9 mouse cellular contexts compared by ENCODE assay signal in the genomic region with DNA sequence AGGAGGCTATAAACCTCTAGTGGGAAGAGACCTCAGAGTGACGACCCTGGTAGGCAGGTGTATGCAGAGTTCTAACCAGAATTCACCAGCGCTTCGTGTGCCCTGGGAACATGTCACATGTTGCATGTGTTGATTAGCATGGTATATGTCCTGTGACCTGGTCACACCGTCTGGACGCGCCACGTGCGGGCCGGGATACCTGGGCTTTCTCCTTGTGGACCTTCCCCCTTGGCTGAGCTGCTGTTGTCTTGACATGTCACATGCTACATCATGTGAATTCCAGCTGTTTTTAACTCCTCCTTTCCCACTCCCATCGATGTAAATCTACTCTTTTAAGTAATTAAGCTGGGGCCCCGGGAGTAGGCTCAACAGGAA. TPM values are rescaled to one million over a fixed set of nuclear protein-coding genes. Genes with fewer than 3 reads are reported as not detected.
DNase-seq lines count a peak whose midpoint lies in the region; ATAC-seq and TF ChIP-seq lines count a peak whose summit lies in the region.
"Had no signal": no experiment of that assay in that cellular context is flagged by ENCODE, and none has a peak within 500 bp of the region (broad histone marks: within the 10 kb centered on the region; RNA-seq: fewer than 3 reads in every experiment).

No protein-coding gene starts in this region.

- peak overlapping the region; percentile 47 for H3K4me3 ChIP-seq in heart, embryonic 11.5 days (ENCODE audit: low read depth, low read length)
- H3K4me3 ChIP-seq in heart, adult 2 months: no peak overlapping the region
- H3K4me3 ChIP-seq in brown adipose tissue, adult 24 weeks (ENCODE audit: insufficient read depth, low read depth, low read length): peak overlapping the region; percentile 28; the same call in 1 of the 2 replicates
- H3K4me3 ChIP-seq in intestine, postnatal 0 days (ENCODE audit: low read depth, low read length): peak overlapping the region; percentile 33; the same call in 1 of the 2 replicates
- peak overlapping the region; percentile 48 for H3K4me3 ChIP-seq in midbrain, embryonic 13.5 days (replicated peaks)

- peaks cover 30% of the 10 kb centered on the region for H3K4me1 ChIP-seq in heart, embryonic 11.5 days (ENCODE audit: control insufficient read depth, insufficient read depth, low read length)
- no peaks in the 10 kb centered on the region for H3K4me1 ChIP-seq in heart, adult 2 months (ENCODE audit: control insufficient read depth, insufficient read depth, low read length)
- no peaks in the 10 kb centered on the region; the same call in 1 of the 2 replicates for H3K4me1 ChIP-seq in brown adipose tissue, adult 24 weeks (ENCODE audit: control insufficient read depth, insufficient read depth, insufficient read length, low read length)
- H3K4me1 ChIP-seq in intestine, postnatal 0 days (replicated peaks; ENCODE audit: control insufficient read depth, insufficient read depth, low read length): peaks cover 19% of the 10 kb centered on the region
- peaks cover 13% of the 10 kb centered on the region for H3K4me1 ChIP-seq in midbrain, embryonic 13.5 days (replicated peaks)

- H3K9me3 ChIP-seq in heart, embryonic 11.5 days (replicated peaks; ENCODE audit: control insufficient read depth, low read length): no peaks in the 10 kb centered on the region
- H3K9me3 ChIP-seq in intestine, postnatal 0 days (ENCODE audit: control insufficient read depth): no peaks in the 10 kb centered on the region
- H3K9me3 ChIP-seq in midbrain, embryonic 13.5 days: no peaks in the 10 kb centered on the region

- intact Hi-C loops in heart, adult 2 months (cut with DNase I): no loop called here

- H3K36me3 ChIP-seq in heart, embryonic 11.5 days (ENCODE audit: control insufficient read depth, insufficient read depth, low read length): no peaks in the 10 kb centered on the region
- no peaks in the 10 kb centered on the region for H3K36me3 ChIP-seq in heart, adult 2 months (ENCODE audit: control insufficient read depth, insufficient read depth, low read length)
- H3K36me3 ChIP-seq in intestine, postnatal 0 days (ENCODE audit: control insufficient read depth, insufficient read depth): no peaks in the 10 kb centered on the region
- no peaks in the 10 kb centered on the region for H3K36me3 ChIP-seq in midbrain, embryonic 13.5 days

- TF ChIP-seq POLR2A in heart, adult 2 months (IDR thresholded peaks at IDR 0.05; ENCODE audit: insufficient read depth, low read depth, low read length): no peak

- no peaks in the 10 kb centered on the region for H3K79me2 ChIP-seq in heart, adult 2 months (replicated peaks; ENCODE audit: control insufficient read depth, insufficient read depth, low read length)

- H3K27ac ChIP-seq in heart, embryonic 11.5 days (ENCODE audit: low read depth, low read length): no peak overlapping the region
- H3K27ac ChIP-seq in heart, adult 2 months: no peak overlapping the region
- no peak overlapping the region for H3K27ac ChIP-seq in brown adipose tissue, adult 24 weeks (replicated peaks; ENCODE audit: low read depth, low read length)
- no peak overlapping the region for H3K27ac ChIP-seq in intestine, postnatal 0 days (ENCODE audit: low read depth, low read length)
- no peak overlapping the region for H3K27ac ChIP-seq in midbrain, embryonic 13.5 days

- H3K27me3 ChIP-seq in heart, embryonic 11.5 days (ENCODE audit: control insufficient read depth, insufficient read depth, low read length): peaks cover 32% of the 10 kb centered on the region
- H3K27me3 ChIP-seq in heart, adult 2 months (ENCODE audit: control insufficient read depth, insufficient read depth, low read length): peaks cover 2% of the 10 kb centered on the region
- H3K27me3 ChIP-seq in intestine, postnatal 0 days (replicated peaks; ENCODE audit: control insufficient read depth, insufficient read depth, low read length): peaks cover 12% of the 10 kb centered on the region; the same call in 1 of the 2 replicates
- H3K27me3 ChIP-seq in midbrain, embryonic 13.5 days: peaks cover 34% of the 10 kb centered on the region

- 16% methylated on average over 11 of the region's 11 CpGs for WGBS in heart, embryonic 11.5 days (ENCODE audit: insufficient replicate concordance)
- WGBS in heart, adult 2 months: 25% methylated on average over 11 of the region's 11 CpGs
- 7% methylated on average over 11 of the region's 11 CpGs for WGBS in intestine, postnatal 0 days
- WGBS in midbrain, embryonic 13.5 days: 28% methylated on average over 11 of the region's 11 CpGs

- TF ChIP-seq CTCF in heart, adult 2 months (IDR thresholded peaks at IDR 0.05): no peak
- no peak for TF ChIP-seq CTCF in intestine, postnatal 0 days (IDR thresholded peaks at IDR 0.05; ENCODE audit: low read depth)

- H3K9ac ChIP-seq in heart, embryonic 11.5 days (ENCODE audit: low read depth, low read length): peak overlapping the region; percentile 59; the same call in 1 of the 2 replicates
- no peak overlapping the region for H3K9ac ChIP-seq in heart, adult 2 months (ENCODE audit: low read depth, low read length)
- H3K9ac ChIP-seq in intestine, postnatal 0 days (ENCODE audit: low read depth, low read length): no peak overlapping the region
- peak overlapping the region; percentile 65 for H3K9ac ChIP-seq in midbrain, embryonic 13.5 days (replicated peaks)

- TF ChIP-seq EP300 in heart, adult 2 months (IDR thresholded peaks at IDR 0.05; ENCODE audit: insufficient read depth, low read depth, low read length): no peak

- no peak for DNase-seq in heart, adult 2 months
- no peak for DNase-seq in cerebellum, adult 9-10 months
- DNase-seq in frontal cortex, postnatal 25 days (ENCODE audit: low spot score in 2 of 2): no peak

- peak overlapping the region; percentile 94 for H3K4me2 ChIP-seq in heart, embryonic 11.5 days
- H3K4me2 ChIP-seq in intestine, postnatal 0 days (replicated peaks; ENCODE audit: low read depth): peak overlapping the region; percentile 74
- H3K4me2 ChIP-seq in midbrain, embryonic 13.5 days (replicated peaks): peak overlapping the region; percentile 90

- no peak for ATAC-seq in heart, embryonic 11.5 days (replicated peaks; ENCODE audit: insufficient number of reproducible peaks, low FRiP score, low TSS enrichment)
- no peak for ATAC-seq in intestine, postnatal 0 days
- ATAC-seq in midbrain, embryonic 13.5 days: peak; percentile 57
- ATAC-seq in erythroid progenitor cell, adult 5-6 weeks (replicated peaks; ENCODE audit: low FRiP score, poor library complexity, severe bottlenecking): no peak

RNA-seq across cellular contexts. Expression of a gene that starts 0.6 kb away (rescaled TPM):
- 3.7 and 7.3 TPM in 2 replicates for polyA plus RNA-seq in heart, embryonic 11.5 days (2014; fragmentation: Nextera tagmentation; extraction: Ambion mirVana)
- total RNA-seq in heart, adult 2 months (2021): not detected
- polyA plus RNA-seq in heart, adult 2 months (2012; rRNA removed): 0.20 and 4.2 TPM in 2 replicates
- not detected in 2 replicates for polyA plus RNA-seq in brown adipose tissue, adult 24 weeks (2012; ENCODE audit: insufficient read depth, insufficient read length, missing spikeins)
- polyA plus RNA-seq in intestine, postnatal 0 days (2015; fragmentation: Nextera tagmentation; extraction: Ambion mirVana): 4.1 and 7.4 TPM in 2 replicates
- 0.08 and 0.18 TPM in 2 replicates for polyA plus RNA-seq in midbrain, embryonic 13.5 days (2015; fragmentation: Nextera tagmentation; extraction: Ambion mirVana)
- total RNA-seq in erythroid progenitor cell, adult 5-6 weeks (2015; ENCODE audit: low replicate concordance): not detected in 2 replicates
- total RNA-seq in erythroid progenitor cell, adult 5-6 weeks (2017; ENCODE audit: low replicate concordance): 0.26 TPM in 1 of 2 replicates, not detected in the other
- polyA plus RNA-seq: cortical plate, adult 2 months had no signal

RNA-seq across cellular contexts. Expression of a gene that starts 25.7 kb away (rescaled TPM):
- 13.5 and 17.1 TPM in 2 replicates for polyA plus RNA-seq in heart, embryonic 11.5 days (2014; fragmentation: Nextera tagmentation; extraction: Ambion mirVana)
- total RNA-seq in heart, adult 2 months (2021): 10 to 100 TPM; 14.9 to 16.4 TPM
- polyA plus RNA-seq in heart, adult 2 months (2012; rRNA removed): 17.6 and 21.2 TPM in 2 replicates
- 13.0 and 15.3 TPM in 2 replicates for polyA plus RNA-seq in brown adipose tissue, adult 24 weeks (2012; ENCODE audit: insufficient read depth, insufficient read length, missing spikeins)
- polyA plus RNA-seq in intestine, postnatal 0 days (2015; fragmentation: Nextera tagmentation; extraction: Ambion mirVana): 7.7 and 8.4 TPM in 2 replicates
- polyA plus RNA-seq in midbrain, embryonic 13.5 days (2015; fragmentation: Nextera tagmentation; extraction: Ambion mirVana): 28.1 and 28.7 TPM in 2 replicates
- 3.4 and 4.7 TPM in 2 replicates for total RNA-seq in erythroid progenitor cell, adult 5-6 weeks (2015; ENCODE audit: low replicate concordance)
- total RNA-seq in erythroid progenitor cell, adult 5-6 weeks (2017; ENCODE audit: low replicate concordance): 1.8 and 3.5 TPM in 2 replicates

RNA-seq across cellular contexts. Expression of a gene that starts 37.0 kb away (rescaled TPM):
- 75.0 and 75.7 TPM in 2 replicates for polyA plus RNA-seq in heart, embryonic 11.5 days (2014; fragmentation: Nextera tagmentation; extraction: Ambion mirVana)
- 100 to 1,000 TPM; 121 to 133 TPM for total RNA-seq in heart, adult 2 months (2021)
- 52.7 and 72.9 TPM in 2 replicates for polyA plus RNA-seq in heart, adult 2 months (2012; rRNA removed)
- polyA plus RNA-seq in brown adipose tissue, adult 24 weeks (2012; ENCODE audit: insufficient read depth, insufficient read length, missing spikeins): 71.7 and 124 TPM in 2 replicates
- polyA plus RNA-seq in intestine, postnatal 0 days (2015; fragmentation: Nextera tagmentation; extraction: Ambion mirVana): 64.5 and 67.9 TPM in 2 replicates
- polyA plus RNA-seq in midbrain, embryonic 13.5 days (2015; fragmentation: Nextera tagmentation; extraction: Ambion mirVana): 76.5 and 87.8 TPM in 2 replicates
- total RNA-seq in erythroid progenitor cell, adult 5-6 weeks (2015; ENCODE audit: low replicate concordance): 108 and 121 TPM in 2 replicates
- total RNA-seq in erythroid progenitor cell, adult 5-6 weeks (2017; ENCODE audit: low replicate concordance): 64.3 and 82.5 TPM in 2 replicates

RNA-seq across cellular contexts. Expression of a gene that starts 50.6 kb away (rescaled TPM):
- 0.14 and 0.20 TPM in 2 replicates for polyA plus RNA-seq in heart, embryonic 11.5 days (2014; fragmentation: Nextera tagmentation; extraction: Ambion mirVana)
- 10 to 100 TPM; 21.6 to 33.0 TPM for total RNA-seq in heart, adult 2 months (2021)
- 32.7 and 53.4 TPM in 2 replicates for polyA plus RNA-seq in heart, adult 2 months (2012; rRNA removed)
- 124 and 138 TPM in 2 replicates for polyA plus RNA-seq in brown adipose tissue, adult 24 weeks (2012; ENCODE audit: insufficient read depth, insufficient read length, missing spikeins)
- polyA plus RNA-seq in intestine, postnatal 0 days (2015; fragmentation: Nextera tagmentation; extraction: Ambion mirVana): 9.9 and 14.1 TPM in 2 replicates
- 0.15 TPM in 1 of 2 replicates, not detected in the other for polyA plus RNA-seq in midbrain, embryonic 13.5 days (2015; fragmentation: Nextera tagmentation; extraction: Ambion mirVana)
- not detected in 2 replicates for total RNA-seq in erythroid progenitor cell, adult 5-6 weeks (2015; ENCODE audit: low replicate concordance)
- not detected in 2 replicates for total RNA-seq in erythroid progenitor cell, adult 5-6 weeks (2017; ENCODE audit: low replicate concordance)
- polyA plus RNA-seq: cortical plate, adult 2 months had no signal

Comparison
In these comparisons a context has a peak if more than half of its experiments do, and no peak if none do; other contexts are left out.
1. H3K9ac ChIP-seq: peak in heart, embryonic 11.5 days (single experiment) and midbrain, embryonic 13.5 days (single experiment); none in heart, adult 2 months (single experiment) and intestine, postnatal 0 days (single experiment).
2. Peak in every context shown above with its lines, with median percentiles within 50 percentile points of each other: H3K4me2 ChIP-seq.